Mouse (Mus musculus) lung, postnatal 0 days (tissue): ENCODE data around the gene Eepd1.

ENCODE experiments used
- CTCF ChIP-seq: IDR thresholded peaks from 2 replicates; pipeline ENCODE4 v1.5.1; 2016; ENCODE audit warnings: antibody characterized with exemption, mild to moderate bottlenecking
- EP300 ChIP-seq: IDR thresholded peaks from 2 replicates; pipeline ENCODE4 v1.6.1; 2016; ENCODE audit warnings: antibody characterized with exemption, mild to moderate bottlenecking, control low read depth

GRCm38 (mm10) chr9:25521825-25522224, 40.5 kb downstream of the Eepd1 start:
- no peak for TF ChIP-seq CTCF
- no peak for TF ChIP-seq EP300
